Mouse (Mus musculus) NIH3T3 (cell line): ENCODE measurements around the gene Pbx1.
A peak's percentile ranks its signal among the peaks of the same experiment; 100 is the strongest.

Experiments
- DNase-seq: peaks from one replicate; pipeline ENCODE4 v3.0.0-alpha.2; 2012; ENCODE audit warnings: low read depth

The Pbx1 gene

DNA sequence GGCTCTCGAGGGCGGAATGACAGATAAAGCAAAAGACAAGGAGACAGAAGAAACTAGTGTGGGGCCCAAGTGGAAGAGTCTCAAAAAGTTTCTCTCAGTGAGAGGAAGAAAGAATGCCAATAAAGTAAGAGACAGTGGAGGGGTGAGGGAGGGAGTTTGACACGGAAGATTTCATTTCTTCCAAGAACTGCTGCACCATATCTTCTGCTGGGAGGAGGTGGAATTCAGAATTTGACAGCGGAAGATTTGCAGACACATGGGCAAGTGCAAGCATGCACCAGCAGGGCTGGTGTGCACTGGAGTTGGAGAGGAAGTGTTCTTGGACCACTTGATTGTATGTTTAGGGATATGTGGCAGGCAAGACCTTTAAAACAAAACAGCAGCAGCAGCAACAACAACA lies 163.8 kb downstream of the Pbx1 start:
- no peak for DNase-seq

DNA sequence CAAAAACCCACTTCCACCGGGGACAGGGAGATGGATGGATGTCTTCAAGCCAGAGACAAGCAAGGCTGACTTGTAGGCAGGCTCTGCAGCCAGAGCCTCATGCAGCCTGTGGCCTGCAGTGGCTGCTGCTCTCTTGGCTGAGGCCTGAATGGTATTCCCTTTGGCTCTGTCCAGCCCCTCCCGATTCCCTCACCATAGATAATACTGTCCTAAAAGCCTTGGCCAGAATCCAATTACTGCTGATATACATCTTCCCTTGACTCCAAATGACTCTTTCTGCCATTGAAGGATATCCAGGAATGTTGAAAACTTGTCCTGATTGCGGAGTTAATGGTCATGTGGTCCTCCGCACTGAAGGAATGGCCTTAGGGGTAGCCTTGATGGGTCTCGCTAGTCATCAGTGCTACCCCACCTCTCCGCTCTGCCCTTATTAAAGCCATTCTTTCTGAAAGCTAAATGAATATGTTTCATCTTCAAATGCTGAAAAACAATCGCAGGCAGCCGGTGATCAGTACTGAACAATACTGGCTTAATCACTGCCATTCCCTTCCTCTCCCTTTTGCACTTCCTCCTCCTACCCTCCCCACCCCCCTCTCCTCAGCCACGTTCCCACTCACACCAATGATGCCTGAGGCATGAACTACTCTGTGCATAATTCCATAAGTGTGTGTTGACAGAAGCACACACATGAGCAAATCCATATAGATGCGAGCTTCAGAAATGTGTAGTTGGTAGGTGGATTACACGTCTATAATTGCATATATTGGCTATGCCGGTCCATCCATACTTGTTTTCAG lies 166.3 kb downstream of the Pbx1 start:
- DNase-seq, result no peak

DNA sequence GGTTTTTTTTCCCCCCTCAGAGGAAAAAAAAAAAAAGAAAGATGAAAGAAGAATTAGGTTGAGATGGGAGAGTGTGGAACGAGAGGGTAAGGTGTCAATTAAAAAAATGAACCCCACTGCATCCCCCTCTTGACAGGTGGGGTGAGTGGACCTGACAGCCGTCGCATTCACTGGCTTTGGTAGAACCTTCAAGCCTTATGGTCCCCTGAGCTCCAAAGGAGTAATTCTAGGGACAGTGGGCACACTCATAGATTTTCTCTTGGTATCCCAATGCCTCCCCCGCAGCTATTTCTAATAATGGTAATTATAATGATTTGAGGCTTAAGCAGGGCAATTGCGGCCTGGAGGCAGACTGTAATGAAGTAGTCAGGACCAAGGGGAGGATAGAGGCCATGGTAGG lies 167.0 kb downstream of the Pbx1 start:
- no peak for DNase-seq

DNA sequence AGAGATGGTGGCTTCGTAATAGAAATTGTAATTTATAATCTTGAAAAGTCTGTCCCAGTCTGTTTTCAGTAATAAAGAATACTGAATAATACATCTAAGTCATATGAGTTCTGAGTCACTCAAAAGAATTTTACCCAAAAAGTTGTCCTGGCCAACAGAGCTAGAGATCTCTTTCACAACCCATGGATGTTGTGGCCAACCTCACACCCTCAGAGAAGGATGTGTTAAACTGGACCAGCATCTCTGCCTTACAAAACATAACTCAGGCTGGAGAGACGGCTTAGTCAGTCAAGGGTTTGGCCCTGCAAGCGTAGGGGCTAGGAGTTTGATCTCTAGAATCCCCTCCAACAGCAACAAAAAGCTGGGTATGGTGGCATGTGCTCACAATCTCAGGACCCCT lies 171.7 kb downstream of the Pbx1 start:
- peak; percentile 90 for DNase-seq

DNA sequence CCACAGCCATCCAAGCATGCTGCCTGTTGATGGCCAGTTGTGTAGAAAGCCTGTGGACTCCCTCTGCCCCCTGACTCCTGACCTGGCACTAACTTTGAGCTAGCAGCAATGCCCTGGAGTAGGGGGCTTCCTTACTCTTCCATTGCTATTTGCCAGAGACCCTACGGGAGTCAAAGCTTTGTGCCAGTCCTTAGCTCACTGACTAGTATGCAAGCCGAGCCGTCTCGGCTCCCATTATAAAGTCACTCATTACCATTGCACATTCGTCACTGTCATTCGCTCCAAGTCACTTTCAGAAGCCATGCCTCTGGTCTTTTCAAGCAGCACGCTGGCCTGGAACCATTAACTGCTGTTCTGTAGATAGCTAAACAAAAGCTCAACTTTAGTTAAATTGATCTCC lies 173.2 kb downstream of the Pbx1 start:
- DNase-seq, result no peak

DNA sequence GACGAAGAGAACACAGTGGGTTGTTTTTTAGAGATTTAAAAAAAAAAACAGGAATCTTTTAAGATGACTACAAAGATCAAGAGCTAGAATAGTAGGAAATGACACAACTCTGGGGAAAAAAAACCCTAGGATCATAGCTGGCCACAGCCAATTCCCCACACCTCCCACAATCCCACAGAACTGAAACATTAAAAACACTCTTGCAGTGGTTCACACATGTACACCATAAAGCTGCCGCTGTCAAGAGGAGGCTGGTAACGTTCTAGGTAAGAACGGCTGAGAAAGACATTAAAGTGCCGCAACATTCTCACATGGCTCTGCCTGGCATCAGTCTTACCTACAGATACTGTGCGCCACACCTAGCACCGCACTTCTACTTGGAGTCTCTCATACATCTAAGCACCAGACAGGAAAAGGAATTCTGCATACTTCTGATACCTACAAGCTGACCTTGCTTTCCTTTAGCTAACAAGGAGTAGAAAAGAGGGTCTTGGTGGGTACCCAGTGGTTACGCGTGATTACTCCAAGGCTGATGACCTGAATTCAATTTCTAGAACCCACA lies 176.6 kb downstream of the Pbx1 start:
- DNase-seq, result no peak

DNA sequence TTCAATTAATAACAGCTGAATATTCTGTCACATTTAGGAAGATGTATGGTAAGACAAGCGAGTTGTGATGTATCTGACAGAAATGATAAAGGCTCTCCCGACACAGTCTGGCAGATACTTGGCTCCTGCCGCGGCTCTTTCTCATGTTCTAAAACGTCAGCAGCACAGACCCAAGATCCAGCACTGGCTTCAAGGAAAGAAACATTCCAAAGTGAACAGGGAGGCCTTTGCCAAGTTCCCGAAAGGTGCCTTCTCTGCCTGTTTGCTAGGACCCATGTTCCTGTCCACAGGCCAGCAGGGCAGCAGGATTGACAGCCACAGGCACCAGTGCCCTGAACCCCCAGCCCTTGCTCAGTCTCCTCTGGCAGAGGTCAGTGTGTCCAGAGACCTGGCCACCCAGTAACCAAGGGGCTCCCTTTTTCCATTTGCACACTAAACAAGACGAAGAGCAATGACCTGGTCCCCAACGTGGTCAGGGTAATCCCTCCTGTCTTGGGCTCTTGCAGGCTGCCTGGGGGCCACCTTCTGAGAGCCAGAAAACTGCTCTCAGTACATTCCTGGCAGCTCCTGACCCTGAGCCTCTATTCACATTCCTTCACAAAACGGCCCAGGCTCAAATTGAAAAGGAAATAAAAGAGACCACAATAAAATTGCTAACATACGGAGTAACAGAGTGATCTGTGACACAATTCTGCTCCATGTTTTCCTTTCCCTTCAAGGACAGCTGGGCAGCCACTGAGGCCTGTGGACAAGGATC lies 184.9 kb downstream of the Pbx1 start:
- peak; percentile 56 for DNase-seq

DNA sequence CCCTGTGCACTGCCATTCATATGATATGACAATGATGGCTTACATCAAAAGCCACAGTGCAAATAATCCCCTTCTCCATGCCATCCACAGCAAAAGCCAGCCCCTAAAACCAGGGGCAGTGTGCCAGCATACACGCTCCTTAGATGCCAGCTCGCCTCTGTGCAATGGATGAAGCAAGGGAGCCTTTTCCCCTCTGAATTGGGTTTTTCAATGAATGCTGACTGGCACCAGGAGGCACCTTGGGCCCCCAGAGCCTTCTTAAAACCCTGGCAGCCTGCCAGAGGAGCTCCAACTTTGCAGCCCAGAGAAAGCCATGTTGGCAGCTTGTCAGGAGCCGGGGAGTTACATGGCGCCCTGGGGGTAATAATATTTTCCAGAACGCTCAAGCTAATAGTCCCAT lies 186.5 kb downstream of the Pbx1 start:
- peak; percentile 68 for DNase-seq

DNA sequence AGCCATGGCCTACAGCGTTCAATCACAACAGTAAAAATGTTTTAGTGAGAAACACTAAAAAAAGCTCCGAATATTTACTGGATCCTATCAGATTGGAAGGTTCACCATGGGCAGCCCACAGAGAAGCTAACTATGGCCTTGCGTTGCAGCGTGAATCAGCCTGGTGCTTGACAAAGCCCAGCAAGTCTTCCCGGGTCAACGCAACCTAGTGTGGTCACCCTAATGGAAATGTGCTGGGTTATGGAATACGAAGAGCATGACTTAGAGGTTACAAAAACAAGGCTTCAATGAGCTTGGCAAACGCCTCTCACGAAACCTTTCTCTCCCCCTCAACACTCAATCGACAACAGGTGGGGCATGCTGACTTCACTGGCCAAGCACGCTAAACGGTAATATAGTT lies 188.3 kb downstream of the Pbx1 start:
- no peak for DNase-seq

DNA sequence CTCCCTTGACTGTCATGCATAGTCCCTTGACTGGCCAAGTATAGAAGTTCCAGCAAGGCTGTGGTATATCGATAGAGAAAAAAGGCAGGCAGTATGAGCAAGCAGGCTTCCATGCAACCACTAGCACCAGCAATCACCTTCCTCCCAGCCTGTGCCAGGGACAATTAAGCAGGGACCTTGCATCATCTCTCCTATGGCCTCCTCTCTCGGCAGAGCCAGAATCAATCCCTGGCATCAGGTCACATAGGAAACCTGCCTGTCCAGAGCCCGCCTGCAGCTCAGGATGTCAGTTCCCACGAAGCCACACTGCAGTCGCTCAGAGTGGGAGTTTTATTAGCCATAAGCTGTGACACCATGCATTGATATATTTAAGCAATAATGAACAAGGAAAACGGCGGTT lies 189.0 kb downstream of the Pbx1 start:
- DNase-seq, result no peak

DNA sequence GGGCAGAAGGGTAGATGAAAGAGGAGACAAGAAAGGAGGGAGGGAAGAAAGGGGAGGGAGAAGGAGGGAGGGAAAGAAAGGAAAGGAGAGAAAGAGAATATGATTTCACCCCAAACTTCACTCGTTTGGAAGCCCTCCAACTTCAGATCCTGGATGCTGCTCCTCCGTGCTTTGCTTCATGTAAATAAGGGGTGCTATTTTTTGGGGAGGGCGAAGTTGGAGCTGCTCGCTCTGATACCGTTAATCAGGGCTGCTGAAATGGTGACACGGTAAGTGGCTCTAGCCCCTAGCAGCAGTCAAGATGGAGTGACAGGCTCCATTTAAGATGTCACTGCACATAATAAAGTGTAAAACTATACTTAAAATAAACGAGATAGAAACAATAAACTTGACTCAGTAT lies 190.8 kb downstream of the Pbx1 start:
- DNase-seq, result no peak

DNA sequence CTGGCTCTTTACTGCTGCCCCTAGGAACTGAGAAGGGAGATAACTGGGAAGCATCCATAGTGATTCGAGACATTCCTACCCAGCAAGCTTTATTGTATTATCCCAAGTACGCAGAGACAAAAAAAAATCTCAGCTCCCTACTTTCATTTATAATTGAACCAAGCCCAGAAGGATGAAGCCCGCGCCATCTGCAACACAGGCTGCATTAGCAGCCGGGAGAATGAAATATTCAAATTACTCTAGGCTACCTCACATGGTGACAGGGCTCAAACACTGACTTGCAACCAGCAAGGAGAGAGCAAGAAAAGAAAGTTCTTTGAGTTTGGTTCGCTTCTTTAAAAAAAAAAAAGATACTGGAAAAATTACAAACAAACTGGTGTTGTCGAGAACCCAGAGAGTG lies 191.2 kb downstream of the Pbx1 start:
- no peak for DNase-seq

DNA sequence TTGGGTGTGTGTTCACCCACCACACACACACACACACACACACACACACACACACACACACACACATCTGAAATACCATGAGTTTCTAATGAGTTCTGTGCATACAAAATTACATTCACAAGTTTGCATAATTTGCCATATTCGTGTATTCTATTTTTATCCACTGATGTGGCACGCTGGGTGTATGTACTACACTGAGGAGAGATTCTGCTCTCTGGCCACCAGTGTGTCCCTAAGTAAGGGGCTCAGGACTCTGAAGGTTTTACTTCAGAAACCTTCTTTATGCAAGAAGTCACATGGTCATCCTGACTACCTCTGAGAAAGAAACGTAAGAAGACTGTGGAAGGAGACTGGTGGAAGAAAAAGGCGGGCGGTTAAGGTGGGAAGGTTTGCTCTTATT lies 191.7 kb downstream of the Pbx1 start:
- no peak for DNase-seq

DNA sequence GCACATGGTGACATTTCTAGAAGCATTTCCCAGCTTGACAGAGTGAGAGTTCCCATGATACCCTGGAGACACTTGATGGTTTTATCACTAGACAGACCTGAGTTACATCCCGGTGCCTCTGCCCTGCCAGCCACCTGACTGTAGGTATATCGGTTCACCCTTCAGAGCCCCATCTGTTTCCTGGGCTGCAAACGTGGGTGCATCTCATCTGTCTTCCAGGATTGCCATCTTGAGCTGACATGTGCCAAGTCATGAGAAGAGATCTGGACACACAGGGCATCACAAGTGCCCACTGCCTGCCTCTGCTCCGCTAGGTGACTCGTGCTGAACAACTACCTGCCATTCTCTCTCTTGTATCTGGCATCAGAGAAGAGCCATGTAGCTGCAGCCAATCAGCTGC lies 196.0 kb downstream of the Pbx1 start:
- DNase-seq, result no peak

DNA sequence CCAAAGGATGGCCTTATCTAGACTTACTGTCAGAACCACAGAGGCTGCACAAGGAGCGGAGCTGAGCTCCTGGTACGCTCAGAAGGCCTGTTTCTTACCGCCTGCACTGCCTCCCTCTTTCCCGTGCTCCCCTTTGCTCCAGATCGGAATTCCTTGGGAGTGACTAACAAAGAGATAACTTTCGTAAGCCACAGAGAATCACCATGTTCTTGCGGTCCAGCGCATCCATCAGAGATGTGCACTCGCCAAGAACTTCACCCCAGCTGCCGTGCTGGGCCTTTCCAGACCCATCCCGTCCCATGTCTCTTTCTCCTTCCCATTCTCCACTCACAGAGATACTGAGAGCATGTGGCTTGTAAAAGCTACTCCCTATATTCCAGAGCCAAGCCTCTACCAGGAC lies 197.7 kb downstream of the Pbx1 start:
- DNase-seq, result no peak

DNA sequence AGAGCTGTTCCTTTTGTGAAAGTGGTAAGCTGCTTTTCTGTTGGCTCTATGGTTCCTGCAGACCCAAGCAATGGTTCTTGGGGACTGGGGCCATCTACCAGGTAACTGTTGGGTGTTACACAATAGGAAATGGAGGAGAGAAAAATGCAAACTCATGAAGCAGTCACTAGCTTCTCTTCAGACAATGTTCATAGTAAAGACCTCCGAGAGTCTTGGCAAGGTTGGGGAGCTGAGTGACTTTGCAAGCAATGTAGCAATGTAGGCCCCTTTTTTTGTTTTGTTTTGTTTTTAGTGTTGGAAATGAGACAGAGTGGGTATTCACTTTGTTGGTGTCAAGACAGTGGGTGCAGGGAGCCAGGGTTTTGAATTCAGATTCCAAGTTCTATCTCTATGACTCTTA lies 198.9 kb downstream of the Pbx1 start:
- DNase-seq, result no peak

DNA sequence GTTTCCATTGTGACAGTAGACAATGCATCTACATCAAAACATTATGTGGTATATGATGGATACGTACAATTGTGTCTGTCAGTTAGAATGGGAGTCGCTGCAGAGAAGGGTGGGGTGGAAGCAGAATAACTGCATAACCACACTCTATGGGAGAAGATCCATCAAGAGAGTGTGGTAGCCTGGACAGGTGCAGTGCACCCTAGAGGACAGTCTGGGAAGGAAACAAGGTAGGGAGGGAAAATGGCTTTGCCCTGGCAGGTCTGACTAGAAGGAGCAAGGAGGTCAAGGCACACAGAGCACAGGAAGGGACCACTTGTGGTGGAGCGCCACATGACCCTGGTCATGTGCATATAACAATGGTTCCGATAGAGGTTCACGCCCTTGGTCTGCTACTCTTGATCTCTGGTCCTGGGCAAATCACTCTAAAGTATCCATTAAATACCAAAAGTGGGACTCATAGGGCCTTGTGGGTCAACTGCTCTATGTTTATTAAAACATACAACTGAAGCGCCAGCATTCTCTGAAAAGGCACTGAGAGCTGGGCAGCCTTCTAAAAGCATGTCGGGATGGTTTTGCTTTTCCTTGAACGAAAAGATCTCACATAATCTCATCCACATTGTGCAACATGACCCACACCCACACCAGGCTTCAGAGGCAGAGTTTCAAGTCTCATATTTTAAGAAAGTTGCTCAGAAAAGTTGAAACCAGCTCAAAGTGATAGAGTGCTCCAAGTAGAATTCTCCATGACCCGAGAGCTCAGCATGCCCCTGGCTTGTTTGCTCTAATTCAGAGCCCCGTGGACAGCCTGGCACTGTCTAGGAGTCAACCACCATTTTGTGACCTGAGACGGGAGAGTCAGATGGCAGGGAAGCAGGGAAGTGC lies 200.3 kb downstream of the Pbx1 start:
- DNase-seq, result no peak

DNA sequence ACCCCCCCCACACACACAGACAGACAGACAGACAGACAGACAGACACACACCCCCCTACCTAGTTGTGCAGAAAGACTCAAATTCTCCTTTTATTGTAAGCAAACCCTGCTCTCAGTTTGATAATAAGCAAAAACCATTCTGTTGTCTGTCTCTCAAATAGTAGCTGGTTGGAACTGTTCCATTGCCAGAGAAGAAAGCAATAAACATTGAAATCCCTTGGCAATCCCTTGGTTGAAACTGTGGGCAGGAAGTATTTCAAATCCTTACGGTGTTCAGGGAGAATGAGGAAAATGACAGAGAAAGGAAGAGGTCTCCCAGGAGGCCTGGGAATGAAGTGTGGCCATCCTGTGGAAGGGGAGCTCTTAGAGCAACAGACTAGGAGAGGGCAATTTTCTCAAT lies 201.2 kb downstream of the Pbx1 start:
- peak; percentile 44 for DNase-seq

DNA sequence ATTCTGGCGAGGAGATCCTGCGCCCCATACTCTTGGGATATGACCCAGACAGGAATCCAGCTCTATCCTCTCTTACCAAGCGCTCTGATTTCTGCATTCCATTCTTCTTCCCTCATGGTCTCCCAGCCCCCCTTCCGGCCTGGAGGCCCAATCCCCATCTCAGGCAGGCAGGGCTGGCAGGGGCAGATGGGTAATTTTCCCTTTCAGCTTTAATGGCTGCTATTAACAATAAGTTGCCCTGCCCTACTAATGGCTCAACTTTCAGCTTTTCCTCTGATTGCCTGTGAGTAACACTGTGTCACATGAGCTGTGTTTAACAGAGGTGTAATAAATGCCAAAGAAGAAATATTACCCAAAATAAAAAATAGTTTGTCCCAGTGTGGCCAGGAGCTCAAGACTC lies 201.9 kb downstream of the Pbx1 start:
- DNase-seq, result peak; percentile 55

DNA sequence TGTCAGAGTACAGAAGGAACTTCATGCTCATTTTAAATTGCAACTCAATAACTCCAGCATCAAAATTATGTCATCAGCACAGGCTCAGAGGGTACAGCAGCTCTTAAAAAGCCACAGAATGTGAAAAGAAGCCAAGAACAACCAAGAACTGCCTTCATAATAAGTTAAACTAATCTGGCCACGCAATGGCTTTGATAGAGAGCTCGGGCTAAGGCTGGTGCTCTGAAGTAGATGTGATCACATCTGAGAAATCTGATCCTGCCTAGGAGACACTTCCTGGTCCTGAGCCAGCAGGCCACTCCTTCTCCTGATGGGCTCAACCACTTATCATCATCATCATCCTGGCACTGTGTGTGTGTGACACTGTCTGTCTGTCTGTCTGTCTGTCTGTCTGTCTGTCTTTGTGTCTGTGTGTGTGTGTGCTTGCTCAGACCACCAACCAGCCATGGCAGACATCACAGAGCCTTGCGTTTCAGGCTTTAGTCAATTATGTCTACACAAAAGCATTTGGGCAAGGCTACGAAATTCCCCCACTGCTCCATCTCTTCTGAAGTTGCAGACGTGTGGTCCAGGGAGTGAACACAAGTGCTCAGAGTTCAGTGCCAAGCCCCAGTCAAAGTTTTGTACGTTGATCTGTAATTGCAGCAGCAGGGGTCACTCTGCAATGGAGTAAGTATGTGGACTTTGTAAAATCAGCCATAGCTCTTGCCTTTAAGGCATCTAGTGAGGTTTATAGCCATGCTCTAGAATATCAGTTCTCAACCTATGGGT lies 203.1 kb downstream of the Pbx1 start:
- DNase-seq, result peak; percentile 46

DNA sequence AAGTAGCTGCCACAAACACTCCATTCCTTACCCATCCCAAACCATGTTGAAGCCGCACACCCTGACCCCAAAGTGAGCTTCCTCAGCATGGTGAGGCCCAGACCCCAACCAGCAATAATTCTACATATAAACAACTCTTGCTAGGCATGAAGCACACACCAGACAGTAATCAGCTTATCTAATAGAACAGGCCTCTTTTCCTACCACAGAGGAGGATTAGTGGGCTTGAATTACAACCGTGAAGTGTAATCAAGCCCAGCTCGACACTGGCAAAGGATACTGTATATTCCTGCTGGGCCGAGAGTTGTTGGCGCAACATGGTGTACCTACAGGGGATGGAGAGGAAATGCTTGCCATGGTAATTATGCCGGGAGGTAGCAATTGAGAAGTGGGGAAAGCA lies 205.9 kb downstream of the Pbx1 start:
- no peak for DNase-seq
